11 mouse cellular contexts compared by ENCODE assay signal in genomic region chrX:38650404-38651039, GRCm38 (mm10). TPM values are rescaled to one million over a fixed set of nuclear protein-coding genes. Genes with fewer than 3 reads are reported as not detected.
DNase-seq lines count a peak whose midpoint lies in the region; ATAC-seq and TF ChIP-seq lines count a peak whose summit lies in the region.
"Had no signal": no experiment of that assay in that cellular context is flagged by ENCODE, and none has a peak within 500 bp of the region (broad histone marks: within the 10 kb centered on the region; RNA-seq: fewer than 3 reads in every experiment).

No protein-coding gene starts in this region.

- no peak for TF ChIP-seq EP300 in liver, postnatal 0 days (IDR thresholded peaks at IDR 0.05; ENCODE audit: low read depth)

- H3K36me3 ChIP-seq in hindbrain, embryonic 11.5 days (ENCODE audit: control insufficient read depth, insufficient read depth, low read length): no peaks in the 10 kb centered on the region
- no peaks in the 10 kb centered on the region for H3K36me3 ChIP-seq in hindbrain, postnatal 0 days (ENCODE audit: insufficient read depth, low read length)
- H3K36me3 ChIP-seq in liver, postnatal 0 days (replicated peaks; ENCODE audit: insufficient read depth, low read length): no peaks in the 10 kb centered on the region

- no peaks in the 10 kb centered on the region for H3K9me3 ChIP-seq in hindbrain, embryonic 11.5 days (ENCODE audit: control insufficient read depth, low read length)
- no peaks in the 10 kb centered on the region for H3K9me3 ChIP-seq in hindbrain, postnatal 0 days (ENCODE audit: low read length)
- no peaks in the 10 kb centered on the region for H3K9me3 ChIP-seq in liver, postnatal 0 days (ENCODE audit: low read length)

- WGBS in hindbrain, embryonic 11.5 days: 68% methylated on average over 9 of the region's 9 CpGs
- WGBS in hindbrain, postnatal 0 days: 58% methylated on average over 9 of the region's 9 CpGs
- WGBS in liver, postnatal 0 days (ENCODE audit: insufficient replicate concordance): 55% methylated on average over 9 of the region's 9 CpGs

- H3K4me1 ChIP-seq in hindbrain, embryonic 11.5 days (replicated peaks; ENCODE audit: control insufficient read depth, insufficient read depth, low read length): no peaks in the 10 kb centered on the region
- H3K4me1 ChIP-seq in hindbrain, postnatal 0 days (ENCODE audit: insufficient read depth, low read length): no peaks in the 10 kb centered on the region
- H3K4me1 ChIP-seq in liver, postnatal 0 days (ENCODE audit: insufficient read depth): no peaks in the 10 kb centered on the region

- peak; percentile 4 for DNase-seq in hindbrain, embryonic 11.5 days (ENCODE audit: low spot score)
- no peak for DNase-seq in hindbrain, postnatal 0 days (ENCODE audit: low spot score)
- no peak for DNase-seq in liver, postnatal 0 days
- DNase-seq in liver (no peak), NIH3T3 (ENCODE audit: low read depth) (peak; percentile 50)
- DNase-seq in cerebellum, adult 11 months: no peak
- DNase-seq in natural killer cell, adult 2 months (ENCODE audit: low spot score in 2 of 2): no peak
- DNase-seq: adrenal gland, postnatal 10 days; heart, postnatal 36 days had no signal

- no peaks in the 10 kb centered on the region for H3K27me3 ChIP-seq in hindbrain, embryonic 11.5 days (ENCODE audit: control insufficient read depth, insufficient read depth, low read length)
- no peaks in the 10 kb centered on the region for H3K27me3 ChIP-seq in hindbrain, postnatal 0 days (ENCODE audit: insufficient read depth, low read length)
- 0 out of 2 replicates have a peak, but pooled peaks cover 8% of the 10 kb centered on the region for H3K27me3 ChIP-seq in liver, postnatal 0 days (ENCODE audit: insufficient read depth, low read length)

- no peak overlapping the region for H3K4me3 ChIP-seq in hindbrain, embryonic 11.5 days (ENCODE audit: low read depth, low read length)
- no peak overlapping the region for H3K4me3 ChIP-seq in hindbrain, postnatal 0 days (ENCODE audit: low read length)
- H3K4me3 ChIP-seq in liver, postnatal 0 days (ENCODE audit: low read depth, low read length): no peak overlapping the region

- no peak for TF ChIP-seq CTCF in hindbrain, postnatal 0 days (IDR thresholded peaks at IDR 0.05; ENCODE audit: low read depth)
- peak; percentile 28 for TF ChIP-seq CTCF in liver, postnatal 0 days (IDR thresholded peaks at IDR 0.05; ENCODE audit: low read depth)

- no peak for ATAC-seq in hindbrain, embryonic 11.5 days (ENCODE audit: low FRiP score)
- ATAC-seq in hindbrain, postnatal 0 days: no peak
- no peak for ATAC-seq in liver, postnatal 0 days
- ATAC-seq in megakaryocyte progenitor cell, adult 5-6 weeks (replicated peaks; ENCODE audit: poor library complexity): peak; percentile 63
- ATAC-seq: forebrain, embryonic 14.5 days had no signal

- no peak overlapping the region for H3K27ac ChIP-seq in hindbrain, embryonic 11.5 days (ENCODE audit: low read depth, low read length)
- no peak overlapping the region for H3K27ac ChIP-seq in hindbrain, postnatal 0 days
- H3K27ac ChIP-seq in liver, postnatal 0 days (ENCODE audit: low read depth): no peak overlapping the region

- H3K4me2 ChIP-seq in hindbrain, embryonic 11.5 days (replicated peaks; ENCODE audit: low read depth, low read length): no peak overlapping the region
- no peak overlapping the region for H3K4me2 ChIP-seq in hindbrain, postnatal 0 days (ENCODE audit: low read depth, low read length)
- no peak overlapping the region for H3K4me2 ChIP-seq in liver, postnatal 0 days (ENCODE audit: low read depth, low read length)

- H3K9ac ChIP-seq in hindbrain, embryonic 11.5 days (ENCODE audit: low read depth, low read length): no peak overlapping the region
- no peak overlapping the region for H3K9ac ChIP-seq in hindbrain, postnatal 0 days (replicated peaks; ENCODE audit: low read length)
- no peak overlapping the region for H3K9ac ChIP-seq in liver, postnatal 0 days (replicated peaks)

RNA-seq across cellular contexts. Expression of gene C1galt1c1, which starts 15.6 kb away (rescaled TPM):
- polyA plus RNA-seq in hindbrain, embryonic 11.5 days (2014; fragmentation: Nextera tagmentation; extraction: Ambion mirVana): 27.0 and 28.6 TPM in 2 replicates
- 10.4 and 15.4 TPM in 2 replicates for total RNA-seq in hindbrain, postnatal 0 days (2014; rRNA removed)
- polyA plus RNA-seq in hindbrain, postnatal 0 days (2015; fragmentation: Nextera tagmentation; extraction: Ambion mirVana): 24.9 and 26.3 TPM in 2 replicates
- 14.2 and 14.8 TPM in 2 replicates for polyA plus RNA-seq in liver, postnatal 0 days (2015; fragmentation: Nextera tagmentation; extraction: Ambion mirVana)
- 72.7 and 90.6 TPM in 2 replicates for total RNA-seq in megakaryocyte progenitor cell, adult 5-6 weeks (2015)
- total RNA-seq in megakaryocyte progenitor cell, adult 5-6 weeks (2017): 88.5 and 99.7 TPM in 2 replicates

RNA-seq across cellular contexts. Expression of gene Mcts1, which starts 50.1 kb away (rescaled TPM):
- 117 and 125 TPM in 2 replicates for polyA plus RNA-seq in hindbrain, embryonic 11.5 days (2014; fragmentation: Nextera tagmentation; extraction: Ambion mirVana)
- total RNA-seq in hindbrain, postnatal 0 days (2014; rRNA removed): 26.9 and 36.9 TPM in 2 replicates
- 173 and 177 TPM in 2 replicates for polyA plus RNA-seq in hindbrain, postnatal 0 days (2015; fragmentation: Nextera tagmentation; extraction: Ambion mirVana)
- polyA plus RNA-seq in liver, postnatal 0 days (2015; fragmentation: Nextera tagmentation; extraction: Ambion mirVana): 49.6 and 50.5 TPM in 2 replicates
- total RNA-seq in megakaryocyte progenitor cell, adult 5-6 weeks (2015): 112 and 140 TPM in 2 replicates
- 42.1 and 46.7 TPM in 2 replicates for total RNA-seq in megakaryocyte progenitor cell, adult 5-6 weeks (2017)

Comparison
In these comparisons a context has a peak if more than half of its experiments do, and no peak if none do; other contexts are left out.
1. DNase-seq: peak in hindbrain, embryonic 11.5 days (single experiment) and NIH3T3 (single experiment); none in hindbrain, postnatal 0 days (single experiment), liver, postnatal 0 days (single experiment), liver (single experiment), cerebellum, adult 11 months (single experiment) and natural killer cell, adult 2 months (0 of 2).